Mouse (Mus musculus) lung, adult 2 months (tissue): ENCODE measurements at regions not wholly inside any gene's neighbourhood (a gene's known extent, or its start where the extent isn't known, plus 50 kb on each side); places are given as distances from the start of the nearest gene placed in this dataset.

ENCODE experiments used
- DNase-seq: peaks from one replicate; pipeline ENCODE4 v3.0.0; 2022
- H3K4me1 ChIP-seq: fragments of 200-500 bp; 2 replicates; pipeline ENCODE4 v1.6.1; 2011; ENCODE audit warnings: low read length; ENCODE audit not compliant: control insufficient read depth, insufficient read depth
- H3K4me3 ChIP-seq: fragments of 200-500 bp; replicated peaks from 2 replicates; pipeline ENCODE3; 2011; ENCODE audit warnings: low read depth, mild to moderate bottlenecking, control low read depth, low read length; ENCODE audit errors: extremely low read depth
- CTCF ChIP-seq: fragments of 200-500 bp; IDR thresholded peaks from 2 replicates; pipeline ENCODE4 v1.5.1; 2011; ENCODE audit warnings: mild to moderate bottlenecking, low read length, control low read depth; ENCODE audit not compliant: insufficient read depth
- POLR2A ChIP-seq: fragments of 200-500 bp; IDR thresholded peaks from 2 replicates; pipeline ENCODE4 v1.6.1; 2011; ENCODE audit warnings: low read depth, mild to moderate bottlenecking, control low read depth, low read length, borderline replicate concordance; ENCODE audit errors: extremely low read depth
- WGBS: fragments of 180-500 bp; shearing (Covaris S2); methylation state at CpG from one replicate; pipeline ENCODE4 v1.1.7; 2018; 5-methylcytosine and 5-hydroxymethylcytosine counted together

- 64% methylated on average over 7 of the region's 7 CpGs for WGBS
- TF ChIP-seq CTCF = no peak
- Histone ChIP-seq H3K4me3 (no peak overlapping the region), H3K4me1 (peaks cover 13% of the 10 kb centered on the region)
- DNase-seq = no peak
These were observed 212.8 kb upstream of the Prok2 start for GRCm38 (mm10) chr6:99938949-99939348.

GRCm38 (mm10) chr6:99936716-99937115, 210.5 kb upstream of the Prok2 start:
- Histone ChIP-seq H3K4me3 (no peak overlapping the region), H3K4me1 (peaks cover 19% of the 10 kb centered on the region)
- DNase-seq = no peak
- TF ChIP-seq CTCF = no peak
- TF ChIP-seq POLR2A = no peak

GRCm38 (mm10) chr6:99935373-99935772, 209.2 kb upstream of the Prok2 start:
- no peak for DNase-seq
- no peak overlapping the region for H3K4me3 ChIP-seq
- no peak for TF ChIP-seq CTCF
- TF ChIP-seq POLR2A = no peak
- WGBS = 83% methylated on average over 4 of the region's 4 CpGs
- H3K4me1 ChIP-seq = peaks cover 21% of the 10 kb centered on the region

GRCm38 (mm10) chr6:99934394-99934793, 208.2 kb upstream of the Prok2 start:
- TF ChIP-seq POLR2A (no peak), CTCF (no peak)
- H3K4me1 ChIP-seq = peaks cover 21% of the 10 kb centered on the region
- H3K4me3 ChIP-seq = no peak overlapping the region
- WGBS = 18% methylated on average over 5 of the region's 5 CpGs
- peak; percentile 45 for DNase-seq

GRCm38 (mm10) chr6:99933404-99933803, 207.2 kb upstream of the Prok2 start:
- Histone ChIP-seq H3K4me1 (peaks cover 21% of the 10 kb centered on the region), H3K4me3 (no peak overlapping the region)
- DNase-seq = no peak
- 56% methylated on average over 5 of the region's 5 CpGs for WGBS
- TF ChIP-seq POLR2A (no peak), CTCF (no peak)

- DNase-seq = no peak
- no peak overlapping the region for H3K4me3 ChIP-seq
- H3K4me1 ChIP-seq = peaks cover 21% of the 10 kb centered on the region
- TF ChIP-seq POLR2A (no peak), CTCF (no peak)
- WGBS = 53% methylated on average over 2 of the region's 2 CpGs
These were observed 206.7 kb upstream of the Prok2 start for GRCm38 (mm10) chr6:99932923-99933322.

GRCm38 (mm10) chr6:99932405-99932804, 206.2 kb upstream of the Prok2 start:
- H3K4me1 ChIP-seq = peaks cover 21% of the 10 kb centered on the region
- 67% methylated on average over 6 of the region's 6 CpGs for WGBS
- H3K4me3 ChIP-seq = no peak overlapping the region
- TF ChIP-seq POLR2A (no peak), CTCF (no peak)
- no peak for DNase-seq

GRCm38 (mm10) chr6:99931588-99931987, 205.4 kb upstream of the Prok2 start:
- no peak for DNase-seq
- Histone ChIP-seq H3K4me3 (no peak overlapping the region), H3K4me1 (peaks cover 18% of the 10 kb centered on the region)
- 22% methylated on average over 4 of the region's 4 CpGs for WGBS
- TF ChIP-seq CTCF (no peak), POLR2A (no peak)

- no peak for DNase-seq
- peaks cover 16% of the 10 kb centered on the region for H3K4me1 ChIP-seq
- TF ChIP-seq POLR2A = no peak
- TF ChIP-seq CTCF = no peak
- no peak overlapping the region for H3K4me3 ChIP-seq
- 88% methylated on average over 6 of the region's 6 CpGs for WGBS
These were observed 204.1 kb upstream of the Prok2 start for GRCm38 (mm10) chr6:99930316-99930715.

- Histone ChIP-seq H3K4me1 (peaks cover 2% of the 10 kb centered on the region; the same call in 1 of the 2 replicates), H3K4me3 (no peak overlapping the region)
- DNase-seq = no peak
- TF ChIP-seq POLR2A (no peak), CTCF (no peak)
- WGBS = 54% methylated on average over 10 of the region's 10 CpGs
These were observed 201.9 kb upstream of the Prok2 start for GRCm38 (mm10) chr6:99927933-99928555.
